Mouse (Mus musculus) MEL (cell line): ENCODE data around the gene Rab7. TPM values are rescaled to one million over a fixed set of nuclear protein-coding genes. Genes with fewer than 3 reads are reported as not detected.

Experiments used
- DNase-seq: peaks from one replicate; pipeline ENCODE4 v3.0.0; 2011; ENCODE audit warnings: low read depth, low spot score
- H3K27ac ChIP-seq: 2 replicates; pipeline ENCODE4 v1.5.1; 2012; ENCODE audit warnings: low read depth, mild to moderate bottlenecking, control low read depth, low read length, moderate library complexity; ENCODE audit not compliant: control insufficient read depth
- H3K27me3 ChIP-seq, 2 experiments: fragments of 150-350 bp in 1 of 2; sonication (generic) in 1 of 2; 2 replicates each; pipeline ENCODE4 v1.6.1; 2012; ENCODE audit warnings: low read length in 2 of 2, mild to moderate bottlenecking in 2 of 2, improper control_type of control experiment in 1 of 2, moderate library complexity in 1 of 2; ENCODE audit not compliant: insufficient read depth in 2 of 2, control insufficient read depth in 1 of 2
- H3K36me3 ChIP-seq, 2 experiments: 2 replicates each; pipeline ENCODE4 v1.6.1; 2012 to 2014; ENCODE audit warnings: low read length in 2 of 2, improper control_type of control experiment in 1 of 2, inconsistent platforms in 1 of 2, mild to moderate bottlenecking in 1 of 2; ENCODE audit not compliant: insufficient read depth in 2 of 2, control insufficient read depth in 1 of 2
- H3K4me1 ChIP-seq, 2 experiments: fragments of 150-350 bp in 1 of 2; sonication (generic) in 1 of 2; 2 replicates each; pipeline ENCODE4 v1.6.1; 2012; ENCODE audit warnings: low read length in 2 of 2, improper control_type of control experiment in 1 of 2, mild to moderate bottlenecking in 1 of 2; ENCODE audit not compliant: insufficient read depth in 2 of 2, control insufficient read depth in 1 of 2
- H3K4me3 ChIP-seq, 2 experiments: fragments of 150-350 bp in 1 of 2; sonication (generic) in 1 of 2; 2 replicates each; pipeline ENCODE4 v1.5.1; 2012; ENCODE audit warnings: low read depth in 2 of 2, low read length in 2 of 2, mild to moderate bottlenecking in 2 of 2, moderate library complexity in 2 of 2, control low read depth in 1 of 2, improper control_type of control experiment in 1 of 2; ENCODE audit not compliant: control insufficient read depth in 1 of 2, insufficient read depth in 1 of 2
- H3K79me2 ChIP-seq: 2 replicates; pipeline ENCODE4 v1.6.1; 2012; ENCODE audit warnings: mild to moderate bottlenecking, low read length, moderate library complexity; ENCODE audit not compliant: control insufficient read depth, poor library complexity, insufficient read depth
- H3K9ac ChIP-seq: 2 replicates; pipeline ENCODE4 v1.6.1; 2012; ENCODE audit warnings: low read depth, mild to moderate bottlenecking, control low read depth, low read length, moderate library complexity; ENCODE audit not compliant: control insufficient read depth, poor library complexity, severe bottlenecking
- H3K9me3 ChIP-seq: fragments of 150-350 bp; sonication (generic); replicated peaks from 2 replicates; pipeline ENCODE4 v1.6.1; 2012; ENCODE audit warnings: mild to moderate bottlenecking, low read length, improper control_type of control experiment, moderate library complexity; ENCODE audit not compliant: insufficient read depth
- CHD2 ChIP-seq: IDR thresholded peaks from 2 replicates; pipeline ENCODE4 v1.6.1; 2011; ENCODE audit warnings: low read length, improper control_type of control experiment
- EP300 ChIP-seq, 2 experiments: IDR thresholded peaks; 2 replicates each; pipeline ENCODE4 v1.6.1; 2011; ENCODE audit warnings: improper control_type of control experiment in 2 of 2, low read length in 2 of 2, low read depth in 1 of 2, mild to moderate bottlenecking in 1 of 2
- GATA1 ChIP-seq: IDR thresholded peaks from 2 replicates; pipeline ENCODE4 v1.6.1; 2011; ENCODE audit warnings: low read depth, low read length, improper control_type of control experiment
- KAT2A ChIP-seq: conservative IDR thresholded peaks from 2 replicates; pipeline ENCODE4 v1.6.1; 2012; ENCODE audit warnings: low read depth, low read length, improper control_type of control experiment, inconsistent platforms
- MAFK ChIP-seq: IDR thresholded peaks from 2 replicates; pipeline ENCODE4 v1.6.1; 2011; ENCODE audit warnings: low read depth, mild to moderate bottlenecking, low read length, improper control_type of control experiment, borderline replicate concordance
- MXI1 ChIP-seq: IDR thresholded peaks from 2 replicates; pipeline ENCODE4 v1.6.1; 2011; ENCODE audit warnings: mild to moderate bottlenecking, low read depth, low read length, improper control_type of control experiment
- NELFE ChIP-seq: IDR thresholded peaks from 2 replicates; pipeline ENCODE4 v1.6.1; 2011; ENCODE audit warnings: low read depth, low read length, improper control_type of control experiment
- POLR2A ChIP-seq, 2 experiments: IDR thresholded peaks; 2 replicates each; pipeline ENCODE4 v1.6.1; 2011 to 2012; ENCODE audit warnings: low read length in 2 of 2, mild to moderate bottlenecking in 2 of 2, control low read depth in 1 of 2, improper control_type of control experiment in 1 of 2, low read depth in 1 of 2, moderate library complexity in 1 of 2; ENCODE audit not compliant: control insufficient read depth in 1 of 2, insufficient read depth in 1 of 2, poor library complexity in 1 of 2
- POLR2AphosphoS5 ChIP-seq: IDR thresholded peaks from 2 replicates; pipeline ENCODE4 v1.6.1; 2012; ENCODE audit warnings: low read depth, borderline replicate concordance, mild to moderate bottlenecking, inconsistent platforms, low read length, moderate library complexity, mixed read lengths
- RAD21 ChIP-seq: IDR thresholded peaks from 2 replicates; pipeline ENCODE4 v1.6.1; 2011; ENCODE audit warnings: mild to moderate bottlenecking, low read depth, low read length, improper control_type of control experiment
- SIN3A ChIP-seq: IDR thresholded peaks from 2 replicates; pipeline ENCODE4 v1.6.1; 2012; ENCODE audit warnings: low read length, improper control_type of control experiment, inconsistent platforms
- TBP ChIP-seq: IDR thresholded peaks from 2 replicates; pipeline ENCODE4 v1.8.0; 2011; ENCODE audit warnings: low read depth, low read length, improper control_type of control experiment
- USF1 ChIP-seq: IDR thresholded peaks from 2 replicates; pipeline ENCODE4 v1.6.1; 2014; ENCODE audit warnings: low read depth, mild to moderate bottlenecking, inconsistent platforms, low read length, improper control_type of control experiment, moderate library complexity
- USF2 ChIP-seq, 2 experiments: IDR thresholded peaks; 2 replicates each; pipeline ENCODE4 v1.6.1; 2011 to 2012; ENCODE audit warnings: improper control_type of control experiment in 2 of 2, low read length in 2 of 2, borderline replicate concordance in 1 of 2, inconsistent platforms in 1 of 2, low read depth in 1 of 2, mild to moderate bottlenecking in 1 of 2; ENCODE audit not compliant: insufficient read depth in 1 of 2
- ZNF384 ChIP-seq: IDR thresholded peaks from 2 replicates; pipeline ENCODE4 v1.6.1; 2012; ENCODE audit warnings: low read depth, mild to moderate bottlenecking, inconsistent platforms, low read length, improper control_type of control experiment
- polyA plus RNA-seq, 2 experiments: library from polyadenylated mRNA; stranded (reverse) in 1 of 2; unstranded in 1 of 2; fragments of >175 nt in 1 of 2; fragments of >200 nt in 1 of 2; gene quantifications; 2 replicates each; pipeline versions ENCODE4 v1.2.1 to v1.2.4; 2012; ENCODE audit warnings: low replicate concordance in 2 of 2, low read depth in 1 of 2; ENCODE audit not compliant: insufficient read length in 2 of 2, insufficient read depth in 1 of 2, missing spikeins in 1 of 2
- total RNA-seq: library from RNA; depleted of rRNA; stranded (reverse); fragments of 300-350 nt; gene quantifications from 2 replicates; pipeline ENCODE4 v1.2.3, GENCODE M21; 2012

Rab7 gene
- total and polyA plus RNA-seq, 3 experiments: 47.6 to 362 (median 234) TPM

DNA sequence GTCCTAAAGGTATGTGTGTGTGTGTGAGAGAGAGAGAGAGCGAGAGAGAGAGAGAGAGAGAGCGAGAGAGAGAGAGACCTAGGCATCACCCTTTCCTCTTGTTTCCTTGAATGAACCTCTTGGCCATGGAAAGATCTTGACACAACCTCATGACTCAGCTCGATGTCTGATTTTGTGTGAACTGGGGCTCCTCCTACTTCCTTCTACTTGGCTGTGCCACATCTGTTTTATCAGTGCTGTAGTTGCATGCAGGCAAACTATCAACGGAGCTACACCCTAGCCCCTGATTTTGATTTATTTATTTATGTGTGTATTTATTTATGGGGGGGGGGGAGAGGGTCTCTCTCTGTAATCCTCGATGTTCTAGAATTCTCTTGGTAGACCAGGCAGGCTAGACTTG is 2.8 kb upstream of the Rab7 start (continued):
- no peak for TF ChIP-seq CHD2
- TF ChIP-seq RAD21: no peak
- 0 out of 2 replicates have a peak, but pooled peaks have one; percentile 38 for TF ChIP-seq USF1
- no peak for TF ChIP-seq POLR2A (IDR thresholded peaks at IDR 0.05; ENCODE audit: control insufficient read depth in 1 of 2, insufficient read depth in 1 of 2, low read depth in 1 of 2, low read length in 2 of 2, poor library complexity in 1 of 2)
- no peak for TF ChIP-seq POLR2AphosphoS5
- no peak for TF ChIP-seq ZNF384
- no peak for TF ChIP-seq KAT2A
- peak; percentile 65 for TF ChIP-seq SIN3A
- TF ChIP-seq TBP: peak; percentile 54; the same call in 1 of the 2 replicates
- peak; percentile 70 to 82 for TF ChIP-seq EP300 (IDR thresholded peaks at IDR 0.05; ENCODE audit: low read depth in 1 of 2, low read length in 2 of 2)
- TF ChIP-seq NELFE: no peak
- peak; percentile 55; the same call in 1 of the 2 replicates for TF ChIP-seq MAFK
- TF ChIP-seq GATA1: peak; percentile 81

DNA sequence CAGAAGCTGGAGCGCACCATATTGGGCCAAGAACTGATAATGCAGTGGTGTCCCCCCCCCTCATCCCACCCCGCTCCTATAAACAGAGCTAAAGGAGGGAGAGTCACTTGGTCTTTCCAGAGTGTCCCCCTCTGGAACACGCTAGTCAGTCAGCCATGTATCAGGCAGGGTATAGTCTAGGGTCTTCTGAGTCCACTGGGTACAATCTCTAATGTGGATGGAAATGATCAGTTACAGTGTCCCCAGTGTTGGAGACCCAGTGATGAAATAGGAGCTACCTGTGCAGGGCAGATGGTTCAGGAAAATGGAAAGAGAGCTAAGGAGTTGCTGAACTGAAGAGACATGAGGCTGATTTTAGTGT is 316 bp upstream of the Rab7 start:
- Histone ChIP-seq H3K9ac (peak overlapping the region; percentile 41; the same call in 1 of the 2 replicates), H3K4me3 (peak overlapping the region; percentile 16 to 32; a peak in 2 of 4 replicates), H3K36me3 (peaks cover 2 to 31% of the 10 kb centered on the region in 2 experiments; a peak in 3 of 4 replicates), H3K27me3 (no peaks in the 10 kb centered on the region), H3K4me1 (peaks cover 13 to 22% of the 10 kb centered on the region in 2 experiments), H3K9me3 (no peaks in the 10 kb centered on the region), H3K27ac (peak overlapping the region; percentile 29; the same call in 1 of the 2 replicates), H3K79me2 (peaks cover 41% of the 10 kb centered on the region)
- TF ChIP-seq GATA1 (0 out of 2 replicates have a peak, but pooled peaks have one; percentile 27), MXI1 (no peak)
- DNase-seq: no peak

DNA sequence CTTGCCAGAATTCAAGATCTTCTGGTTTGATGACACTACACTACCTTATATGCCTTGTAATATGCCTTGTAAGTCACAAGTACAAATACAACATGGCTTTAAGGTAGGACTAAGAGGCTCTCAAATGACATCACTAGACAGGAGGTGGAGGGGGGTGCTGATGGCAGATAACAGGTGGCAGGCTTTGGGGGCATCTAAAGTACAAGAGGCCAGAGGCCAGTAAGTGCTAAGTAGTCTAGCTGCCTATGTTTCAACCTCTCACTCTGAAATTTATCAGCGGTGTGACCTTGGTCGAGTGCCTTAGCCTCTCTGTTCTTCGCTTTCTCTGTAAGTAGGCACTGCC is 865 bp downstream of the Rab7 start:
- Histone ChIP-seq H3K27ac (peak overlapping the region; percentile 59; the same call in 1 of the 2 replicates), H3K9ac (peak overlapping the region; percentile 93), H3K4me1 (peaks cover 13 to 22% of the 10 kb centered on the region in 2 experiments), H3K79me2 (peaks cover 51% of the 10 kb centered on the region), H3K27me3 (no peaks in the 10 kb centered on the region), H3K9me3 (no peaks in the 10 kb centered on the region), H3K36me3 (peaks cover 6 to 31% of the 10 kb centered on the region in 2 experiments)
- DNase-seq: peak; percentile 54
- 0 out of 2 replicates have a peak, but pooled peaks have one; percentile 20 for TF ChIP-seq GATA1
- TF ChIP-seq USF2 (IDR thresholded peaks at IDR 0.05; ENCODE audit: borderline replicate concordance in 1 of 2, insufficient read depth in 1 of 2, low read depth in 1 of 2, low read length in 2 of 2): no peak
- TF ChIP-seq, all 39 proteins: peak for 1
- peak overlapping the region; percentile 91 to 96 for H3K4me3 ChIP-seq
